Mouse (Mus musculus) adrenal gland, adult 8-10 months (tissue): ENCODE results near the gene Dab1. TPM values are rescaled to one million over a fixed set of nuclear protein-coding genes. Genes with fewer than 3 reads are reported as not detected.

Experiments used
- DNase-seq: peaks from one replicate; pipeline ENCODE4 v3.0.0; 2022
- total RNA-seq, 4 experiments: library from RNA; stranded (reverse); gene quantifications; 2 replicates each; pipeline ENCODE4 v1.2.4; 2022

Gene Dab1
- total RNA-seq, 4 experiments from 2014 or later, result 1.3 to 2.0 (median 1.8) TPM

GRCm38 (mm10) chr4:103702137-103702536, 83.0 kb downstream of the Dab1 start:
- DNase-seq, result no peak

- no peak for DNase-seq
These were observed 85.3 kb downstream of the Dab1 start for GRCm38 (mm10) chr4:103704477-103704876.

GRCm38 (mm10) chr4:103706501-103706900, 87.3 kb downstream of the Dab1 start:
- DNase-seq, result no peak

GRCm38 (mm10) chr4:103707140-103707539, 88.0 kb downstream of the Dab1 start:
- no peak for DNase-seq

GRCm38 (mm10) chr4:103711353-103711752, 92.2 kb downstream of the Dab1 start:
- DNase-seq, result no peak

- no peak for DNase-seq
These were observed 94.8 kb downstream of the Dab1 start for GRCm38 (mm10) chr4:103713921-103714320.

- no peak for DNase-seq
These were observed 95.8 kb downstream of the Dab1 start for GRCm38 (mm10) chr4:103714991-103715390.

- DNase-seq, result no peak
These were observed 96.4 kb downstream of the Dab1 start for GRCm38 (mm10) chr4:103715568-103715967.

GRCm38 (mm10) chr4:103722738-103723137, 103.6 kb downstream of the Dab1 start:
- no peak for DNase-seq

- DNase-seq, result no peak
These were observed 107.3 kb downstream of the Dab1 start for GRCm38 (mm10) chr4:103726486-103726885.

- no peak for DNase-seq
These were observed 118.0 kb downstream of the Dab1 start for GRCm38 (mm10) chr4:103737185-103737584.

GRCm38 (mm10) chr4:103751249-103751855, 132.2 kb downstream of the Dab1 start:
- DNase-seq, result no peak

GRCm38 (mm10) chr4:103754561-103754960, 135.4 kb downstream of the Dab1 start:
- DNase-seq, result peak; percentile 2

GRCm38 (mm10) chr4:103757241-103757640, 138.1 kb downstream of the Dab1 start:
- no peak for DNase-seq

GRCm38 (mm10) chr4:103762416-103762815, 143.3 kb downstream of the Dab1 start:
- DNase-seq, result no peak

GRCm38 (mm10) chr4:103775712-103776111, 156.6 kb downstream of the Dab1 start:
- no peak for DNase-seq

- no peak for DNase-seq
These were observed 162.2 kb downstream of the Dab1 start for GRCm38 (mm10) chr4:103781398-103781797.

GRCm38 (mm10) chr4:103783561-103784247, 164.5 kb downstream of the Dab1 start:
- no peak for DNase-seq

GRCm38 (mm10) chr4:103793589-103794312, 174.6 kb downstream of the Dab1 start:
- DNase-seq, result no peak

GRCm38 (mm10) chr4:103796416-103796815, 177.3 kb downstream of the Dab1 start:
- DNase-seq, result no peak

GRCm38 (mm10) chr4:103802439-103802838, 183.3 kb downstream of the Dab1 start:
- no peak for DNase-seq

GRCm38 (mm10) chr4:103804461-103804860, 185.3 kb downstream of the Dab1 start:
- DNase-seq, result no peak

GRCm38 (mm10) chr4:103822669-103823068, 203.5 kb downstream of the Dab1 start:
- DNase-seq, result no peak

GRCm38 (mm10) chr4:103838377-103838776, 219.2 kb downstream of the Dab1 start:
- DNase-seq, result no peak
